Mouse (Mus musculus) limb, embryonic 14.5 days (tissue): ENCODE measurements at regions not wholly inside any gene's neighbourhood (a gene's known extent, or its start where the extent isn't known, plus 50 kb on each side); places are given as distances from the start of the nearest gene placed in this dataset.

Source experiments
- ATAC-seq: fragments of 200-750 bp; cut with Nextera tagmentation; 2 replicates; pipeline ENCODE4 v1.8.0; 2017; ENCODE audit warnings: low read depth, moderate number of reproducible peaks, moderate TSS enrichment; ENCODE audit not compliant: low FRiP score
- DNase-seq: peaks from one replicate; pipeline ENCODE4 v3.0.0-alpha.2; 2015; ENCODE audit warnings: low spot score
- H3K27ac ChIP-seq: fragments of 300-500 bp; sonication (generic); replicated peaks from 2 replicates; pipeline ENCODE4 v1.5.1; 2014; ENCODE audit warnings: low read depth, mild to moderate bottlenecking, low read length, moderate library complexity, mixed read lengths
- H3K27me3 ChIP-seq: fragments of 300-500 bp; sonication (generic); 2 replicates; pipeline ENCODE4 v1.6.1; 2014; ENCODE audit warnings: low read length, mixed read lengths; ENCODE audit not compliant: control insufficient read depth, insufficient read depth
- H3K36me3 ChIP-seq: fragments of 300-500 bp; sonication (generic); 2 replicates; pipeline ENCODE4 v1.6.1; 2014; ENCODE audit warnings: mild to moderate bottlenecking, low read length, moderate library complexity, mixed read lengths; ENCODE audit not compliant: control insufficient read depth, insufficient read depth
- H3K4me1 ChIP-seq: fragments of 300-500 bp; sonication (generic); 2 replicates; pipeline ENCODE4 v1.6.1; 2014; ENCODE audit warnings: antibody characterized with exemption, low read length, mixed read lengths; ENCODE audit not compliant: control insufficient read depth, insufficient read depth
- H3K4me2 ChIP-seq: fragments of 300-500 bp; sonication (generic); replicated peaks from 2 replicates; pipeline ENCODE4 v1.6.1; 2014; ENCODE audit warnings: low read depth, mild to moderate bottlenecking, low read length, moderate library complexity; ENCODE audit not compliant: severe bottlenecking
- H3K4me3 ChIP-seq: fragments of 300-500 bp; sonication (generic); replicated peaks from 2 replicates; pipeline ENCODE4 v1.5.1; 2014; ENCODE audit warnings: low read length
- H3K9ac ChIP-seq: fragments of 300-500 bp; sonication (generic); 2 replicates; pipeline ENCODE4 v1.6.1; 2014; ENCODE audit warnings: mild to moderate bottlenecking, low read depth, low read length, moderate library complexity; ENCODE audit not compliant: severe bottlenecking
- H3K9me3 ChIP-seq: fragments of 300-500 bp; sonication (generic); 2 replicates; pipeline ENCODE4 v1.6.1; 2016; ENCODE audit warnings: low read length; ENCODE audit not compliant: control insufficient read depth
- POLR2A ChIP-seq: fragments of 200-500 bp; IDR thresholded peaks from 2 replicates; pipeline ENCODE4 v1.8.0; 2012; ENCODE audit warnings: inconsistent platforms, mild to moderate bottlenecking, moderate library complexity, borderline replicate concordance; ENCODE audit not compliant: insufficient read depth, insufficient read length; ENCODE audit errors: extremely low read depth
- WGBS: fragments of 180-500 bp; shearing (Covaris S2); extraction: QIAGEN DNeasy Blood & Tissue Kit; methylation state at CpG from one replicate; pipeline ENCODE4 v1.1.7; 2014; 5-methylcytosine and 5-hydroxymethylcytosine counted together

GRCm38 (mm10) chrX:162359767-162360545, 200.4 kb upstream of the Nhs start:
- no peak overlapping the region for H3K4me2 ChIP-seq
- H3K4me3 ChIP-seq: no peak overlapping the region
- H3K9ac ChIP-seq: no peak overlapping the region
- peak; percentile 61 for DNase-seq
- 34% methylated on average over 9 of the region's 9 CpGs for WGBS
- no peaks in the 10 kb centered on the region for H3K27me3 ChIP-seq
- no peaks in the 10 kb centered on the region for H3K9me3 ChIP-seq
- no peaks in the 10 kb centered on the region for H3K36me3 ChIP-seq
- ATAC-seq: peak; percentile 68
- H3K27ac ChIP-seq: 0 out of 2 replicates have a peak overlapping the region, but pooled peaks have one; percentile 48
- H3K4me1 ChIP-seq: no peaks in the 10 kb centered on the region
- no peak for TF ChIP-seq POLR2A

GRCm38 (mm10) chrX:162348341-162348740, 188.8 kb upstream of the Nhs start:
- no peaks in the 10 kb centered on the region for H3K4me1 ChIP-seq
- no peak overlapping the region for H3K4me3 ChIP-seq
- no peak for TF ChIP-seq POLR2A
- no peaks in the 10 kb centered on the region for H3K27me3 ChIP-seq
- H3K27ac ChIP-seq: no peak overlapping the region
- WGBS: 29% methylated on average over 4 of the region's 4 CpGs
- no peak overlapping the region for H3K4me2 ChIP-seq
- no peak overlapping the region for H3K9ac ChIP-seq
- no peaks in the 10 kb centered on the region for H3K9me3 ChIP-seq
- no peaks in the 10 kb centered on the region for H3K36me3 ChIP-seq
- ATAC-seq (0 out of 2 replicates have a peak, but pooled peaks have one; percentile 30), DNase-seq (no peak)

DNA sequence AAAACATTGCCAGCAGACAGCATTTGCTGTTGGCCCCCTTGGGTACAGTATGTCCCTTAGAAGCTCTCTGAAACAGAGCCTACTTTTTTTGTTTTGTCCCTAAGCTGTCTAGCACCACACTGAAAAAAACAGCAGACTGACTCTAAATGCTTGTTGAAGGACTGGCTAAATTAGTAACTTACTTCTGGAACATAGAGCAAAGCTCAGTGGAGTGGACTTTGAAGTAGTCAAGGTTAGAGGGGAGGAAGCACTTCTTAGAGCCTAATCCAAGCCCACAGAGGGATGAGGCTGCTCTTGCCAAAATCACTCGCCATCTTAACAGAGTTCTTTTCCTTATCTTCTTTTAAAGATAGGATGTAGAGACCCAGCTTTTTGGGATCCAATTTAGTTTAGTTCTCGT, 188.4 kb upstream of the Nhs start:
- H3K4me1 ChIP-seq: no peaks in the 10 kb centered on the region
- no peak overlapping the region for H3K4me3 ChIP-seq
- no peak overlapping the region for H3K27ac ChIP-seq
- no peaks in the 10 kb centered on the region for H3K36me3 ChIP-seq
- ATAC-seq (no peak), DNase-seq (no peak)
- H3K27me3 ChIP-seq: no peaks in the 10 kb centered on the region
- no peak overlapping the region for H3K9ac ChIP-seq
- TF ChIP-seq POLR2A: no peak
- WGBS: 17% methylated on average over 2 of the region's 2 CpGs
- H3K9me3 ChIP-seq: no peaks in the 10 kb centered on the region
- no peak overlapping the region for H3K4me2 ChIP-seq

GRCm38 (mm10) chrX:162345497-162346143, 186.1 kb upstream of the Nhs start:
- DNase-seq (peak; percentile 28), ATAC-seq (no peak)

GRCm38 (mm10) chrX:162332121-162332520, 172.6 kb upstream of the Nhs start:
- H3K4me1 ChIP-seq: no peaks in the 10 kb centered on the region
- DNase-seq: no peak
- no peaks in the 10 kb centered on the region for H3K9me3 ChIP-seq
- H3K27ac ChIP-seq: no peak overlapping the region
- H3K36me3 ChIP-seq: no peaks in the 10 kb centered on the region
- H3K27me3 ChIP-seq: no peaks in the 10 kb centered on the region
- WGBS: 81% methylated on average over 5 of the region's 5 CpGs
- H3K9ac ChIP-seq: no peak overlapping the region
- no peak overlapping the region for H3K4me3 ChIP-seq
- TF ChIP-seq POLR2A: no peak
- no peak overlapping the region for H3K4me2 ChIP-seq
- ATAC-seq: no peak

More at GRCm38 (mm10) chrX:162345497-162346143, 186.1 kb upstream of the Nhs start:
- no peak overlapping the region for H3K4me2 ChIP-seq
- H3K4me1 ChIP-seq: no peaks in the 10 kb centered on the region
- no peak overlapping the region for H3K4me3 ChIP-seq
- no peak overlapping the region for H3K27ac ChIP-seq
- H3K36me3 ChIP-seq: no peaks in the 10 kb centered on the region
- H3K9ac ChIP-seq: no peak overlapping the region
- no peaks in the 10 kb centered on the region for H3K27me3 ChIP-seq
- no peaks in the 10 kb centered on the region for H3K9me3 ChIP-seq
- WGBS: 45% methylated on average over 3 of the region's 3 CpGs
- no peak for TF ChIP-seq POLR2A
